Mouse (Mus musculus) liver, adult 2 months (tissue): ENCODE data around the gene Kansl2.

ENCODE experiments used
- CTCF ChIP-seq: fragments of 200-500 bp; IDR thresholded peaks from 2 replicates; pipeline ENCODE4 v1.5.1; 2011; ENCODE audit warnings: low read depth, low read length, control low read depth
- POLR2A ChIP-seq: fragments of 200-500 bp; IDR thresholded peaks from 2 replicates; pipeline ENCODE4 v1.6.1; 2011; ENCODE audit warnings: low read length, control low read depth; ENCODE audit not compliant: insufficient read depth; ENCODE audit errors: extremely low read depth

GRCm38 (mm10) chr15:98527056-98527771, 6.8 kb downstream of the Kansl2 start:
- no peak for TF ChIP-seq CTCF
- no peak for TF ChIP-seq POLR2A
